ENCODE assay signal across 36 mouse cellular contexts in genomic region chr16:4087214-4087913, GRCm38 (mm10). TPM values are rescaled to one million over a fixed set of nuclear protein-coding genes. Genes with fewer than 3 reads are reported as not detected.
DNase-seq lines count a peak whose midpoint lies in the region; ATAC-seq and TF ChIP-seq lines count a peak whose summit lies in the region.
"Had no signal": no experiment of that assay in that cellular context is flagged by ENCODE, and none has a peak within 500 bp of the region (broad histone marks: within the 10 kb centered on the region; RNA-seq: fewer than 3 reads in every experiment).

No protein-coding gene starts in this region.

- no peak overlapping the region for H3K9ac ChIP-seq in lung, embryonic 16.5 days (ENCODE audit: low read length)
- no peak overlapping the region for H3K9ac ChIP-seq in lung, postnatal 0 days (replicated peaks; ENCODE audit: low read depth)
- no peak overlapping the region for H3K9ac ChIP-seq in liver, embryonic 15.5 days
- H3K9ac ChIP-seq in stomach, postnatal 0 days (ENCODE audit: low read length) = no peak overlapping the region
- H3K9ac ChIP-seq: embryonic facial prominence, embryonic 15.5 days; forebrain, embryonic 12.5 days; kidney, embryonic 15.5 days; neural tube, embryonic 12.5 days had no signal

- TF ChIP-seq CTCF in lung, postnatal 0 days (IDR thresholded peaks at IDR 0.05) = no peak
- no peak for TF ChIP-seq CTCF in stomach, postnatal 0 days (IDR thresholded peaks at IDR 0.05; ENCODE audit: low read depth)

- H3K4me2 ChIP-seq in lung, embryonic 16.5 days (ENCODE audit: low read depth, low read length) = no peak overlapping the region
- H3K4me2 ChIP-seq in lung, postnatal 0 days (replicated peaks; ENCODE audit: low read depth, low read length) = no peak overlapping the region
- H3K4me2 ChIP-seq in liver, embryonic 15.5 days = no peak overlapping the region
- no peak overlapping the region for H3K4me2 ChIP-seq in stomach, postnatal 0 days (replicated peaks; ENCODE audit: low read depth)
- H3K4me2 ChIP-seq: embryonic facial prominence, embryonic 15.5 days; forebrain, embryonic 12.5 days; heart, embryonic 11.5 days; kidney, embryonic 15.5 days; neural tube, embryonic 12.5 days had no signal

- H3K4me1 ChIP-seq in lung, embryonic 16.5 days (replicated peaks; ENCODE audit: control insufficient read depth, insufficient read depth, low read length) = no peaks in the 10 kb centered on the region
- H3K4me1 ChIP-seq in lung, postnatal 0 days (ENCODE audit: insufficient read depth, low read depth, low read length) = no peaks in the 10 kb centered on the region
- H3K4me1 ChIP-seq in liver, embryonic 15.5 days (replicated peaks) = no peaks in the 10 kb centered on the region
- H3K4me1 ChIP-seq in stomach, postnatal 0 days (replicated peaks; ENCODE audit: control insufficient read depth, insufficient read depth) = no peaks in the 10 kb centered on the region
- H3K4me1 ChIP-seq: embryonic facial prominence, embryonic 10.5 days; embryonic facial prominence, embryonic 15.5 days; forebrain, embryonic 12.5 days; kidney, embryonic 15.5 days; midbrain, embryonic 10.5 days; neural tube, embryonic 12.5 days had no signal

- DNase-seq in heart, adult 11 months = peak; percentile 46
- DNase-seq in heart, postnatal 25 days (ENCODE audit: low spot score) = no peak
- DNase-seq in lung, postnatal 0 days (ENCODE audit: low spot score) = no peak
- no peak for DNase-seq in stomach, postnatal 0 days (ENCODE audit: low spot score)
- no peak for DNase-seq in thymus, postnatal 36 days
- DNase-seq in kidney, postnatal 25 days = no peak
- DNase-seq: adrenal gland, adult 2 months; adrenal gland, postnatal 36 days; cerebellum, adult 2 months; cerebellum, postnatal 25 days; gastrocnemius, postnatal 14 days; kidney, adult 18-20 months; kidney, postnatal 36 days; lung, postnatal 10 days; thymus, adult 18-20 months; thymus, postnatal 25 days had no signal

- no peaks in the 10 kb centered on the region for H3K27me3 ChIP-seq in lung, embryonic 16.5 days (ENCODE audit: control insufficient read depth, insufficient read depth, low read depth, low read length)
- no peaks in the 10 kb centered on the region for H3K27me3 ChIP-seq in lung, postnatal 0 days (replicated peaks; ENCODE audit: insufficient read depth, low read length)
- no peaks in the 10 kb centered on the region for H3K27me3 ChIP-seq in liver, embryonic 15.5 days
- no peaks in the 10 kb centered on the region for H3K27me3 ChIP-seq in stomach, postnatal 0 days (ENCODE audit: control insufficient read depth, insufficient read depth, low read length)
- H3K27me3 ChIP-seq: CH12.LX; embryonic facial prominence, embryonic 15.5 days; forebrain, embryonic 12.5 days; kidney, embryonic 15.5 days; neural tube, embryonic 12.5 days had no signal

- H3K36me3 ChIP-seq in lung, embryonic 16.5 days (ENCODE audit: control insufficient read depth, insufficient read depth, low read length) = peaks cover 68% of the 10 kb centered on the region
- H3K36me3 ChIP-seq in lung, postnatal 0 days (ENCODE audit: insufficient read depth, low read length) = peaks cover 43% of the 10 kb centered on the region
- peaks cover 85% of the 10 kb centered on the region for H3K36me3 ChIP-seq in liver, embryonic 15.5 days (replicated peaks)
- H3K36me3 ChIP-seq in stomach, postnatal 0 days (ENCODE audit: control insufficient read depth, insufficient read depth, low read length) = peaks cover 51% of the 10 kb centered on the region

- no peaks in the 10 kb centered on the region for H3K9me3 ChIP-seq in lung, embryonic 16.5 days (ENCODE audit: control insufficient read depth, low read length)
- no peaks in the 10 kb centered on the region for H3K9me3 ChIP-seq in lung, postnatal 0 days (ENCODE audit: low read length)
- H3K9me3 ChIP-seq in liver, embryonic 15.5 days (replicated peaks) = no peaks in the 10 kb centered on the region
- H3K9me3 ChIP-seq in stomach, postnatal 0 days (ENCODE audit: control insufficient read depth, low read length) = no peaks in the 10 kb centered on the region
- H3K9me3 ChIP-seq: embryonic facial prominence, embryonic 10.5 days; embryonic facial prominence, embryonic 15.5 days; forebrain, embryonic 12.5 days; kidney, embryonic 15.5 days; midbrain, embryonic 10.5 days; neural tube, embryonic 12.5 days had no signal

- TF ChIP-seq EP300 in lung, postnatal 0 days (IDR thresholded peaks at IDR 0.05) = no peak
- TF ChIP-seq EP300 in stomach, postnatal 0 days (optimal IDR thresholded peaks at IDR 0.05) = no peak

- H3K27ac ChIP-seq in lung, embryonic 16.5 days (ENCODE audit: low read length) = no peak overlapping the region
- H3K27ac ChIP-seq in lung, postnatal 0 days (ENCODE audit: low read length) = no peak overlapping the region
- no peak overlapping the region for H3K27ac ChIP-seq in liver, embryonic 15.5 days (replicated peaks)
- no peak overlapping the region for H3K27ac ChIP-seq in stomach, postnatal 0 days (replicated peaks)
- H3K27ac ChIP-seq: embryonic facial prominence, embryonic 10.5 days; embryonic facial prominence, embryonic 15.5 days; forebrain, embryonic 12.5 days; kidney, embryonic 15.5 days; layer of hippocampus, adult 2 months; left cerebral cortex, adult 2 months; macrophage; midbrain, embryonic 10.5 days; neural tube, embryonic 12.5 days had no signal

- WGBS in lung, embryonic 16.5 days = 90% methylated on average over 8 of the region's 8 CpGs
- 95% methylated on average over 8 of the region's 8 CpGs for whole genome bisulfite sequencing in lung, postnatal 0 days
- 71% methylated on average over 8 of the region's 8 CpGs for WGBS in liver, embryonic 15.5 days (ENCODE audit: insufficient replicate concordance)
- 94% methylated on average over 8 of the region's 8 CpGs for WGBS in stomach, postnatal 0 days

- ATAC-seq in lung, embryonic 16.5 days (ENCODE audit: low read depth) = 0 out of 2 replicates have a peak, but pooled peaks have one; percentile 19
- no peak for ATAC-seq in lung, postnatal 0 days
- peak; percentile 53; the same call in 1 of the 2 replicates for ATAC-seq in liver, embryonic 15.5 days (ENCODE audit: insufficient read depth)
- ATAC-seq in stomach, postnatal 0 days (ENCODE audit: low FRiP score, low TSS enrichment) = peak; percentile 31; the same call in 1 of the 2 replicates
- ATAC-seq: activated CD4-positive, CD25-positive, alpha-beta regulatory T cell, adult 4 months; hindbrain, embryonic 16.5 days had no signal

- intact Hi-C loops in heart, postnatal 25 days (cut with DNase I) = no loop called here

- H3K4me3 ChIP-seq in lung, embryonic 16.5 days (ENCODE audit: low read length) = no peak overlapping the region
- no peak overlapping the region for H3K4me3 ChIP-seq in lung, postnatal 0 days (ENCODE audit: low read depth, low read length)
- no peak overlapping the region for H3K4me3 ChIP-seq in liver, embryonic 15.5 days (replicated peaks)
- no peak overlapping the region for H3K4me3 ChIP-seq in stomach, postnatal 0 days (ENCODE audit: low read depth, low read length)
- H3K4me3 ChIP-seq: embryonic facial prominence, embryonic 10.5 days; embryonic facial prominence, embryonic 15.5 days; forebrain, embryonic 12.5 days; kidney, embryonic 15.5 days; layer of hippocampus, adult 2 months; left cerebral cortex, adult 2 months; midbrain, embryonic 10.5 days; myocyte; neural tube, embryonic 12.5 days had no signal

RNA-seq across cellular contexts. Expression of gene Trap1, which starts 9.7 kb away (rescaled TPM):
- total RNA-seq in heart, postnatal 25 days (2021) = 100 to 1,000 TPM; 144 to 148 TPM
- 88.9 and 90.8 TPM in 2 replicates for polyA plus RNA-seq in lung, embryonic 16.5 days (2015; fragmentation: Nextera tagmentation; extraction: Ambion mirVana)
- 32.5 and 36.0 TPM in 2 replicates for polyA plus RNA-seq in lung, postnatal 0 days (2015; fragmentation: Nextera tagmentation; extraction: Ambion mirVana)
- 75.6 and 81.1 TPM in 2 replicates for polyA plus RNA-seq in liver, embryonic 15.5 days (2015; fragmentation: Nextera tagmentation; extraction: Ambion mirVana)
- polyA plus RNA-seq in stomach, postnatal 0 days (2015; fragmentation: Nextera tagmentation; extraction: Ambion mirVana) = 46.7 and 50.3 TPM in 2 replicates

RNA-seq across cellular contexts. Expression of gene Dnase1, which starts 50.6 kb away (rescaled TPM):
- not detected for total RNA-seq in heart, postnatal 25 days (2021)
- 3.2 and 4.1 TPM in 2 replicates for polyA plus RNA-seq in lung, embryonic 16.5 days (2015; fragmentation: Nextera tagmentation; extraction: Ambion mirVana)
- 0.76 and 1.1 TPM in 2 replicates for polyA plus RNA-seq in lung, postnatal 0 days (2015; fragmentation: Nextera tagmentation; extraction: Ambion mirVana)
- 0.88 and 1.0 TPM in 2 replicates for polyA plus RNA-seq in liver, embryonic 15.5 days (2015; fragmentation: Nextera tagmentation; extraction: Ambion mirVana)
- polyA plus RNA-seq in stomach, postnatal 0 days (2015; fragmentation: Nextera tagmentation; extraction: Ambion mirVana) = 0.65 and 0.78 TPM in 2 replicates
- total RNA-seq: adrenal gland, adult 2 months; adrenal gland, postnatal 36 days; gastrocnemius, postnatal 14 days; granulocyte monocyte progenitor cell, adult 5-6 weeks; layer of hippocampus, adult 2 months; layer of hippocampus, postnatal 14 days; left cerebral cortex, adult 2 months; left cerebral cortex, postnatal 25 days; midbrain, postnatal 0 days had no signal
- polyA plus RNA-seq: adrenal gland, adult 2 months; macrophage had no signal
